Mouse (Mus musculus) gastrocnemius, postnatal 4 days (tissue): Measurements from ENCODE around the gene Gabarap. TPM values are rescaled to one million over a fixed set of nuclear protein-coding genes. Genes with fewer than 3 reads are reported as not detected.
"Not testable (repeated sequence)": the region's sequence is repeated elsewhere in the genome, so short reads cannot be mapped to it uniquely, and the experiment has no call there.

Experiments
- DNase-seq, 2 experiments: peaks; one replicate each; pipeline ENCODE4 v3.0.0; 2021 to 2022; ENCODE audit warnings: low spot score in 2 of 2, mixed read lengths in 2 of 2
- long read RNA-seq, 2 experiments: library from polyadenylated mRNA; stranded (forward); transcript quantifications; one replicate each; pipeline ENCODE4 v2.0.0; 2021
- total RNA-seq, 2 experiments: library from RNA; stranded (reverse); gene quantifications; 2 replicates each; pipeline ENCODE4 v1.2.3; 2021

The Gabarap gene
- 100 to 1,000 TPM; 234 to 246 TPM for total RNA-seq
- long read RNA-seq, experiment 1, transcript Gabarap-201 (4 exons, 1,351 nt): major isoform, 147 of 153 reads
- long read RNA-seq, experiment 1, partial matches to known transcripts: 0 of 153 reads
- long read RNA-seq, experiment 1, other reads (novel, unspliced or antisense): 4 of 153 reads
- long read RNA-seq, experiment 2, transcript Gabarap-201 (4 exons, 1,351 nt): major isoform, 134 of 136 reads
- long read RNA-seq, experiment 2, partial matches to known transcripts: 0 of 136 reads
- long read RNA-seq, experiment 2, other reads (novel, unspliced or antisense): 1 of 136 reads

- DNase-seq: peak; percentile 93 to 98
These were observed at the start of gene Gabarap for GRCm38 (mm10) chr11:69990850-69991691. Gene Gabarap (plus strand): TSS chr11:69991143.

GRCm38 (mm10) chr11:69945216-69945615, 45.7 kb upstream of the Gabarap start:
- no peak for DNase-seq

GRCm38 (mm10) chr11:69945997-69946891, 44.7 kb upstream of the Gabarap start:
- DNase-seq: no peak

GRCm38 (mm10) chr11:69947337-69948065, 43.4 kb upstream of the Gabarap start:
- DNase-seq: peak in 1 of 2 experiments; percentile 56

- peak; percentile 89 to 96 for DNase-seq
These were observed 42.7 kb upstream of the Gabarap start, which contains the start of gene Slc2a4 for GRCm38 (mm10) chr11:69948066-69948762. Gene Slc2a4 (minus strand): TSS chr11:69948188.

GRCm38 (mm10) chr11:69948763-69949150, 42.2 kb upstream of the Gabarap start:
- peak; percentile 72 to 88 for DNase-seq

- DNase-seq: no peak
These were observed 40.0 kb upstream of the Gabarap start for GRCm38 (mm10) chr11:69950807-69951459.

- DNase-seq: no peak
These were observed 38.7 kb upstream of the Gabarap start for GRCm38 (mm10) chr11:69952274-69952673.

GRCm38 (mm10) chr11:69953267-69953915, 37.6 kb upstream of the Gabarap start:
- no peak for DNase-seq

GRCm38 (mm10) chr11:69955618-69956017, 35.3 kb upstream of the Gabarap start:
- not testable (repeated sequence) for DNase-seq

GRCm38 (mm10) chr11:69956218-69956617, 34.7 kb upstream of the Gabarap start:
- DNase-seq: no peak

- DNase-seq: no peak
These were observed 30.3 kb upstream of the Gabarap start for GRCm38 (mm10) chr11:69960616-69961015.

- no peak for DNase-seq
These were observed 29.1 kb upstream of the Gabarap start for GRCm38 (mm10) chr11:69961841-69962240.

- no peak for DNase-seq
These were observed 26.2 kb upstream of the Gabarap start, which contains the start of gene Cldn7 for GRCm38 (mm10) chr11:69964650-69965270. Gene Cldn7 (plus strand): TSS chr11:69964779.

- peak in 1 of 2 experiments; percentile 11 for DNase-seq
These were observed 25.5 kb upstream of the Gabarap start for GRCm38 (mm10) chr11:69965271-69966005.

GRCm38 (mm10) chr11:69966006-69966859, 24.7 kb upstream of the Gabarap start:
- peak in 1 of 2 experiments; percentile 35 for DNase-seq
